Mouse (Mus musculus): ENCODE results near the gene D17Wsu92e.

GRCm38 (mm10) chr17:27827511-27827910 is 7.1 kb upstream of the D17Wsu92e start:
- no peak; the same call in 1 of the 2 replicates for TF ChIP-seq MXI1 (IDR thresholded peaks at IDR 0.05; ENCODE audit: low read depth, low read length)
- TF ChIP-seq ETS1 (conservative IDR thresholded peaks at IDR 0.05; ENCODE audit: low read depth, low read length) = no peak
- TF ChIP-seq POLR2AphosphoS2 (IDR thresholded peaks at IDR 0.05; ENCODE audit: low read depth, low read length) = no peak
- no peak for TF ChIP-seq USF1 (IDR thresholded peaks at IDR 0.05; ENCODE audit: low read depth, low read length)
- no peak for TF ChIP-seq POLR2A (IDR thresholded peaks at IDR 0.05; ENCODE audit: low read depth, low read length)
- TF ChIP-seq BHLHE40 (IDR thresholded peaks at IDR 0.05; ENCODE audit: low read depth, low read length) = peak; percentile 67
- no peak for TF ChIP-seq EP300 (IDR thresholded peaks at IDR 0.05; ENCODE audit: low read length)

All from CH12.LX (cell line).